Mouse (Mus musculus): ENCODE data around the gene Crygn. TPM values are rescaled to one million over a fixed set of nuclear protein-coding genes. Genes with fewer than 3 reads are reported as not detected.
"Not testable (repeated sequence)": the region's sequence is repeated elsewhere in the genome, so short reads cannot be mapped to it uniquely, and the experiment has no call there.

Crygn gene
- polyA plus RNA-seq, 1 experiment from 2014 or later, result 3.0 TPM

- DNase-seq (ENCODE audit: low spot score), result no peak
Measured at GRCm38 (mm10) chr5:24781048-24781447, 23.2 kb upstream of the Crygn start.

DNA sequence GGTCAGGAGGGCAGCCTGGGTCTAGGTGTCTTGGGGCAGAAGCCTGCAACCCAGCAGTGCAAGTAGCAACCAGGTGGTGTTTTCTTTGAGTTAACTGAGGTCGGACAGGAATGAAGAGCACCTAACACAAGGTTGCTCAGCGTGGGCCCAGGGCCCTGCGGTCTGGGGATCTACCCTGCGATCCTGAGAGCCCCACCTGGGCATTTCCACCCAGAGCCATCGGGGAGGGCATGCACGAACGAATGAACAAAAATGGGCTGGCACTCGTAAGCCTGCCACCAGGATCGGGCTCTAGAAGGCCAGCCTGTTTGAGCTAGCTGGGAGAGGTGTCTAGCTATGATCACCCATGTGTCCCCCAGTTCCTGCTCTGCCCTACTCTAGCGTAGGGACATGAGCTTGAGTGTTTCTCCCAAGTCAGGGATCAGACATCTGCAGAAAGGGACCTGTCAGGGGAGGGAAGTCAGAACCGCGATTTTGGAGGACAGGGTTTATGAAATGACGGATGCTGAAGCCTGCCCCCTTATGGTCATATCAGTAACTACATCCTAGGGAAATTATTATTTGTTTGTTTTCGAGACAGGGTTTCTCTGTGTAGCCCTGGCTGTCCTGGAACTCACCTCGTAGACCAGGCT is 22.2 kb upstream of the Crygn start:
- H3K4me1 ChIP-seq (replicated peaks; ENCODE audit: control insufficient read depth, insufficient read depth, low read length), result no peaks in the 10 kb centered on the region
- H3K27me3 ChIP-seq (ENCODE audit: control insufficient read depth, insufficient read depth, low read length), result no peaks in the 10 kb centered on the region; the same call in 1 of the 2 replicates
- H3K4me2 ChIP-seq (replicated peaks), result no peak overlapping the region
- H3K4me3 ChIP-seq (replicated peaks; ENCODE audit: low read length), result no peak overlapping the region
- peaks cover 6% of the 10 kb centered on the region; the same call in 1 of the 2 replicates for H3K9me3 ChIP-seq (ENCODE audit: control insufficient read depth, low read length)
- no peak overlapping the region for H3K27ac ChIP-seq
- WGBS, result 50% methylated on average over 15 of the region's 15 CpGs
- no peak; the same call in 1 of the 2 replicates for ATAC-seq (ENCODE audit: low FRiP score)
- peak; percentile 47 for DNase-seq (ENCODE audit: low spot score)
- H3K36me3 ChIP-seq (replicated peaks; ENCODE audit: control insufficient read depth, insufficient read depth), result no peaks in the 10 kb centered on the region
- H3K9ac ChIP-seq, result no peak overlapping the region

More at GRCm38 (mm10) chr5:24781048-24781447, 23.2 kb upstream of the Crygn start:
- no peak for ATAC-seq (ENCODE audit: low FRiP score)
- no peaks in the 10 kb centered on the region; the same call in 1 of the 2 replicates for H3K27me3 ChIP-seq (ENCODE audit: control insufficient read depth, insufficient read depth, low read length)
- H3K4me2 ChIP-seq (replicated peaks), result no peak overlapping the region
- H3K27ac ChIP-seq, result no peak overlapping the region
- no peaks in the 10 kb centered on the region for H3K36me3 ChIP-seq (replicated peaks; ENCODE audit: control insufficient read depth, insufficient read depth)
- H3K4me3 ChIP-seq (replicated peaks; ENCODE audit: low read length), result no peak overlapping the region
- H3K9me3 ChIP-seq (ENCODE audit: control insufficient read depth, low read length), result peaks cover 14% of the 10 kb centered on the region; the same call in 1 of the 2 replicates
- WGBS, result 17% methylated on average over 5 of the region's 5 CpGs
- no peak overlapping the region for H3K9ac ChIP-seq
- no peaks in the 10 kb centered on the region for H3K4me1 ChIP-seq (replicated peaks; ENCODE audit: control insufficient read depth, insufficient read depth, low read length)

- Histone ChIP-seq H3K9me3 (ENCODE audit: control insufficient read depth, low read length) (no peaks in the 10 kb centered on the region; the same call in 1 of the 2 replicates), H3K9ac (no peak overlapping the region), H3K4me2 (replicated peaks) (no peak overlapping the region), H3K36me3 (replicated peaks; ENCODE audit: control insufficient read depth, insufficient read depth) (no peaks in the 10 kb centered on the region), H3K4me1 (replicated peaks; ENCODE audit: control insufficient read depth, insufficient read depth, low read length) (no peaks in the 10 kb centered on the region), H3K27me3 (ENCODE audit: control insufficient read depth, insufficient read depth, low read length) (no peaks in the 10 kb centered on the region; the same call in 1 of the 2 replicates), H3K4me3 (replicated peaks; ENCODE audit: low read length) (no peak overlapping the region), H3K27ac (no peak overlapping the region)
- ATAC-seq (ENCODE audit: low FRiP score), result no peak
- DNase-seq (ENCODE audit: low spot score), result no peak
Measured at GRCm38 (mm10) chr5:24779321-24779720, 21.5 kb upstream of the Crygn start.

- H3K27me3 ChIP-seq (ENCODE audit: control insufficient read depth, insufficient read depth, low read length), result no peaks in the 10 kb centered on the region; the same call in 1 of the 2 replicates
- peak overlapping the region; percentile 32; the same call in 1 of the 2 replicates for H3K9ac ChIP-seq
- DNase-seq (ENCODE audit: low spot score), result no peak
- no peak overlapping the region for H3K4me3 ChIP-seq (replicated peaks; ENCODE audit: low read length)
- no peak overlapping the region for H3K27ac ChIP-seq
- H3K9me3 ChIP-seq (ENCODE audit: control insufficient read depth, low read length), result no peaks in the 10 kb centered on the region; the same call in 1 of the 2 replicates
- H3K4me1 ChIP-seq (replicated peaks; ENCODE audit: control insufficient read depth, insufficient read depth, low read length), result no peaks in the 10 kb centered on the region
- WGBS, result 25% methylated on average over 13 of the region's 13 CpGs
- H3K36me3 ChIP-seq (replicated peaks; ENCODE audit: control insufficient read depth, insufficient read depth), result no peaks in the 10 kb centered on the region
- H3K4me2 ChIP-seq (replicated peaks), result peak overlapping the region; percentile 36
- ATAC-seq (ENCODE audit: low FRiP score), result no peak
Measured at GRCm38 (mm10) chr5:24778843-24779140, 21.0 kb upstream of the Crygn start.

DNA sequence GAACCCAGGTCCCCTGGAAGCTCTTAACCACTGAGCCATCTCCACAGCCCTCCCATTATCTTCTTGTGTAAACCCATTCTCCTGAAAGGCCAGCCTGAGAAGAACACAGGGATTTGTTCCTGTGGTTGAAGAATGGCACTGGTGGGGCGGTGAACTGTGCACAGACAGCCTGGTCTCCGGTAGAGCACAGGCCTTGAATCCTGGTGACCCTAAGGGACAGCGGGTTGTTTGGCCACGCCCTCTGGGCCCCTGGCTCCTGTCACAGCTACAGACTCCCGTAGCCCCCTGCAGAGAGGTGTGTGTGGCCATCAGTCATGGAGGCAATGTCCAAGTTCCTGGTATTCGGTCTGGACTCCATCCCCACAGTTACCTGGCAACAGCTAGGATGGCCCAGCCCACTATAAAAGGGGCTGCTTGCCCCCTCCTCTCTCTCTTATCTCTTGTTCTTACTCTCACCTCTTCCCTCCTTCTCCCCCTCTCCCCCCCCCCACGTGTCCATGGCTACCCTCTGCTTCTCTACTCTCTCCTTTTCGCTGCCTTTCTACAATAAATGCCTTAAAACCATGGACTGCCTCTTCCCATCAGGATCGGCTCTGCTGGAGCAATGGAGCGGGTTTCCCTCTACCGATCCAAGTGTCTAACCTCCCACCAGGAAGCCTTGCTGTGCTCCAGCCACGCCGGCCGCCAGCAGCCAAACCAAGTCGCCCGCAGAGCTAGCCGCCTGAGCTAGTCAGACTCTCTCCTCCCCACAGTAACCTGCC is 20.5 kb upstream of the Crygn start:
- H3K4me3 ChIP-seq (replicated peaks; ENCODE audit: low read length), result no peak overlapping the region
- no peak for DNase-seq (ENCODE audit: low spot score)
- H3K4me2 ChIP-seq (replicated peaks), result peak overlapping the region; percentile 36
- H3K36me3 ChIP-seq (replicated peaks; ENCODE audit: control insufficient read depth, insufficient read depth), result no peaks in the 10 kb centered on the region
- 11% methylated on average over 17 of the region's 17 CpGs for WGBS
- H3K9me3 ChIP-seq (ENCODE audit: control insufficient read depth, low read length), result no peaks in the 10 kb centered on the region
- no peaks in the 10 kb centered on the region for H3K4me1 ChIP-seq (replicated peaks; ENCODE audit: control insufficient read depth, insufficient read depth, low read length)
- H3K9ac ChIP-seq, result peak overlapping the region; percentile 32; the same call in 1 of the 2 replicates
- no peak overlapping the region for H3K27ac ChIP-seq
- ATAC-seq (ENCODE audit: low FRiP score), result peak; percentile 21; the same call in 1 of the 2 replicates
- no peaks in the 10 kb centered on the region; the same call in 1 of the 2 replicates for H3K27me3 ChIP-seq (ENCODE audit: control insufficient read depth, insufficient read depth, low read length)

- ATAC-seq (ENCODE audit: low FRiP score), result no peak
- no peak overlapping the region for H3K9ac ChIP-seq
- no peak overlapping the region for H3K27ac ChIP-seq
- no peak overlapping the region for H3K4me3 ChIP-seq (replicated peaks; ENCODE audit: low read length)
- H3K4me1 ChIP-seq (replicated peaks; ENCODE audit: control insufficient read depth, insufficient read depth, low read length), result no peaks in the 10 kb centered on the region
- WGBS, result 76% methylated on average over 4 of the region's 4 CpGs
- H3K4me2 ChIP-seq (replicated peaks), result no peak overlapping the region
- DNase-seq (ENCODE audit: low spot score), result no peak
- H3K27me3 ChIP-seq (ENCODE audit: control insufficient read depth, insufficient read depth, low read length), result no peaks in the 10 kb centered on the region; the same call in 1 of the 2 replicates
- H3K9me3 ChIP-seq (ENCODE audit: control insufficient read depth, low read length), result no peaks in the 10 kb centered on the region
- no peaks in the 10 kb centered on the region for H3K36me3 ChIP-seq (replicated peaks; ENCODE audit: control insufficient read depth, insufficient read depth)
Measured at GRCm38 (mm10) chr5:24776681-24777080, 18.9 kb upstream of the Crygn start.

GRCm38 (mm10) chr5:24774549-24774948 is 16.7 kb upstream of the Crygn start:
- not testable (repeated sequence) for H3K4me2 ChIP-seq (replicated peaks); H3K9ac ChIP-seq; H3K27ac ChIP-seq; DNase-seq (ENCODE audit: low spot score); H3K4me3 ChIP-seq (replicated peaks; ENCODE audit: low read length); H3K36me3 ChIP-seq (replicated peaks; ENCODE audit: control insufficient read depth, insufficient read depth); H3K4me1 ChIP-seq (replicated peaks; ENCODE audit: control insufficient read depth, insufficient read depth, low read length); H3K27me3 ChIP-seq (ENCODE audit: control insufficient read depth, insufficient read depth, low read length); ATAC-seq (ENCODE audit: low FRiP score); H3K9me3 ChIP-seq (ENCODE audit: control insufficient read depth, low read length)
- 75% methylated on average over 16 of the region's 16 CpGs for WGBS

DNA sequence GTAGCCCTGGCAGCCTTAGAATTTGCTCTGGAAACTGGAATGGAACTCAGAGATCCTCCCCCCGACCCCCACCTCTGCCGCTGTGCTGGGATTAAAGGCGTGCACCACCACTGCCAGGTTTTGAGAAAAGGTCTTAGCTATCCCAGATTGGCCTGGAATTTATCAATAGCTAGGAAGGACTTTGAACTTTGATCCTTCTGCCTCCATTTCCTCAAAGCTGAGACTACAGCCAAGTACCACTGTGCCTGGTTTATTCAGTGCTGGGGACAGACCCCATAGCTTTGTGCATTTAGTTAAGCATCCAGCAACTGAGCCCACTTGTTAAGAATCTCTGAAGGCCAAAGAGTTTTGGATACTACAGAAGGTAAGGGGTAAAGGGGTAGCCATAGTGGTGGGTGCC is 877 bp downstream of the Crygn start:
- DNase-seq (ENCODE audit: low spot score) (no peak), ATAC-seq (ENCODE audit: low FRiP score) (no peak)
- Histone ChIP-seq H3K4me1 (replicated peaks; ENCODE audit: control insufficient read depth, insufficient read depth, low read length) (no peaks in the 10 kb centered on the region), H3K9ac (no peak overlapping the region), H3K4me3 (replicated peaks; ENCODE audit: low read length) (no peak overlapping the region), H3K4me2 (replicated peaks) (no peak overlapping the region), H3K27me3 (ENCODE audit: control insufficient read depth, insufficient read depth, low read length) (no peaks in the 10 kb centered on the region), H3K27ac (no peak overlapping the region), H3K9me3 (ENCODE audit: control insufficient read depth, low read length) (no peaks in the 10 kb centered on the region), H3K36me3 (replicated peaks; ENCODE audit: control insufficient read depth, insufficient read depth) (no peaks in the 10 kb centered on the region)
- 63% methylated on average over 3 of the region's 3 CpGs for WGBS

- Histone ChIP-seq H3K4me2 (replicated peaks) (peak overlapping the region; percentile 67), H3K9ac (0 out of 2 replicates have a peak overlapping the region, but pooled peaks have one; percentile 67), H3K9me3 (ENCODE audit: control insufficient read depth, low read length) (no peaks in the 10 kb centered on the region), H3K4me3 (replicated peaks; ENCODE audit: low read length) (no peak overlapping the region), H3K27me3 (ENCODE audit: control insufficient read depth, insufficient read depth, low read length) (no peaks in the 10 kb centered on the region), H3K27ac (no peak overlapping the region), H3K36me3 (replicated peaks; ENCODE audit: control insufficient read depth, insufficient read depth) (no peaks in the 10 kb centered on the region), H3K4me1 (replicated peaks; ENCODE audit: control insufficient read depth, insufficient read depth, low read length) (peaks cover 11% of the 10 kb centered on the region; the same call in 1 of the 2 replicates)
- 10% methylated on average over 2 of the region's 2 CpGs for WGBS
- no peak for DNase-seq (ENCODE audit: low spot score)
- no peak for ATAC-seq (ENCODE audit: low FRiP score)
Measured at GRCm38 (mm10) chr5:24752175-24752498, 5.7 kb downstream of the Crygn start.

All from hindbrain, embryonic 14.5 days (tissue).